Mouse (Mus musculus): ENCODE data around the gene Saal1. TPM values are rescaled to one million over a fixed set of nuclear protein-coding genes. Genes with fewer than 3 reads are reported as not detected.

Gene Saal1
- 10 to 100 TPM; 13.3 to 22.1 TPM for polyA plus RNA-seq (2017; shearing (Covaris generic))

DNA sequence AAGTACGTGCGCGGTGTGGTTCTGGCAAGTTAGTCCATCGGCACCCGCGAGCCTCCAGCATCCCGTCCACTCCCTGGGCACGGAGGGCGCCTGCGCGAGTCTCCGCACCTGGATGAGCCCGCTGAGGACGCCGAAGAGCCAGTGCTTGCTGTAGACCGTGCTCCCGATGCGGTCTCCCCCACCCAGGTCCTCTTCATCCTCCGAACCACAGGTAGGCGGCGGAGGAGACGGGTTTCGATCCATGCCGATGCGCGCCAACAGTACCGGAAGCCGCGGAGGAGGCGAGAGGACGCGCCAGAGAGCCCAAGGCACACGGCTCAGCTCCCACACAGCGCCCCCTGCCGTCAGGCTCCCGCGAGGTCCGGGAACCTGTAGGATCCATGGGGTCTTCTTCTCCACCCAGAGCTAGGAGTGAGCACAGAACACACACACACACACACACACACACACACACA, at the start of gene Saal1:
TSS of gene Saal1 (minus strand) at position 291 of the 455 bp plus-strand sequence.

DNA sequence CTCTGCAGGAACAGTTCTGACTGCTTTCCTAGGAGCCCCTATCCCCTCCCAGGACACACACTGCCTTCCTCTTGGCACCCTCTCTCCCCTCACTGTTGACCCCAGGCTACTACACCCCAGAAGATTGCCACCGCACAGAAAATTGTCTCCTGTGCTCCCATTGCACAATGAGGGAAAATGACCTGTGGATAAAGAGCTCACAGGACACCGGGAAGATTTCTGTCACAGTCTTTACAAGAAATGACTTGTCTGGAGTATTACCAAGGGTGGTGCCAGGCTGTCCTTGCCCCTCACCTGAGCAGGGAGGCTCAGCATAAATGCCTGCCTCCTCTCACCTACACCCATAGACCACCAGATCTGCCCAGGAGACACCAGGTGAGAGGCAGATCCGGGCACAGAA, 41.0 kb upstream of the Saal1 start, which contains the start of gene Saa2:
TSS of gene Saa2 (plus strand) at position 301 of the 400 bp plus-strand sequence.

DNA sequence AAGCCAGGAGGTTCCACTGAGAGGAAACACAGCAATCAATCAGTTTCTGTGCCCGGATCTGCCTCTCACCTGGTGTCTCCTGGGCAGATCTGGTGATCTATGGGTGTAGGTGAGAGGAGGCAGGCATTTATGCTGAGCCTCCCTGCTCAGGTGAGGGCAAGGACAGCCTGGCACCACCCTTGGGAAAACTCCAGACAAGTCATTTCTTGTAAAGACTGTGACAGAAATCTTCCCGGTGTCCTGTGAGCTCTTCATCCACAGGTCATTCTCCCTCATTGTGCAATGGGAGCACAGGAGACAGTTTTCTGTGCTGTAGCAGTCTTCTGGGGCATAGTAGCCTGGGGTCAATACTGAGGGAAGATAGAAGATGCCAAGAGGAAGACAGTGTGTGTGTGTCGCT, 32.4 kb upstream of the Saal1 start, which contains the start of gene Saa1:
TSS of gene Saa1 (minus strand) at position 101 of the 400 bp plus-strand sequence.

DNA sequence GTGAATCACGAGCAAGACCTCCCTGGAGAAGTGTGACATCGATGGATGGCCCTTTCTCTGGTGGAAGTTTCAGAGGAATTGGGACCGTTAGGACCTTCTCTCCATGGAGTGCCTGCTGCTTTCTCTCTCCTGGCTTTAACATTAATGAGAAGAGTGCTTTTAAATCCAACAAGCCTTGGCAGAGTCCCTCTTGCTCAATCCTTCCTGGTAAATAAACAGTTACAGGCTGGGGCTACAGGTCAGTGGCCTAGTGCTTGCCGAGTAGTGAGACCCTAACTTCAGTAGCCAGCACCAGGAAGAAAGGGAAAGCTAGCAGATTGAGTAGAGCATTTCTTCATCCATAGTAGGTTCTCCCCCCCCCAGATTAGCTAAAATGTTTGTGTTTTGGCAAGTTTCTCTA, 22.0 kb upstream of the Saal1 start, which contains the start of gene Saa4:
TSS of gene Saa4 (minus strand) at position 146 of the 400 bp plus-strand sequence.

DNA sequence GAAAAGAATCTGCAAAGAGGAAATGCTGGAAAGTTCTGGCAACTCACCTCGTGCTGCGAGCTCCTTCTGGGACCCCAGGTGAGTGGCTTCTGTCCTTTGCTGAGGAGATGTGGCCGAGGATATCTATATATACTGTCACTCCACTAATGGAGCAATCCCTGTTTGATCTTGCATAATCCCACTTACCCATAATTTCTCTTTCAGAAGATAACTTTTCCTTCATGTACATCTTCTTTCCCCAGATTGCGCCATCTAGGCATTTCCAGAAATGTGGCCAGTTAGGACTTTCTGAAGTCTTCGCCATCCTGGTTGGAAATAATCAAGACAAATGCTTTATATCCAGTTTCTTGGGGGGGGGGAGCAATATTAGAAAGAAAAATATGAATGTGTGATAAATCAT, 5.1 kb upstream of the Saal1 start, which contains the start of gene Saa3:
TSS of gene Saa3 (minus strand) at position 101 of the 400 bp plus-strand sequence.

DNA sequence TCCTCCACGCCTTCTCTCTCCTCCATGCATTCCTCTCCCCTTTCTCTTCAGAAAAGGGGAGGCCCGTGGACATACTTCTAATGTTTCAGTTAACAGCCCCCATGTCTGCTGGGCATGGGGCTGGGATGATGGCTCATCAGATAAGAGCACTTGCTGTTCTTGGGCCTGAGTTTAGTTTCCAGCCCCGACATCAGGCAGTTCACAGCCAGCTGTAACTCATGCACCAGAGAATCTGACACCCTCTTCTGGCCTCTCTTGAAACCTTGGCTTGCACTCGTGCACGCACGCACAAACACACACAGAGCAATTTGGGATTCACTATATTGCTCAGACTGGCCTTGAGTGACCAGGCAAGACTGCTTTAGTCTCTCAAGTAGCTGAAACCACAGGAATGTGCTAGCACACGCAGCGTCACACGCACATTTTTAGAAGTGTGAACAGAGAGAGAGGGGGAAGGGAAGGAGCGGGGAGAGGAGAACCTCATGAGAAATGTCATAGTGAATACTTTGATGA, 38.3 kb downstream of the Saal1 start, which contains the start of gene Tph1:
TSS of gene Tph1 (minus strand) at position 378 of the 513 bp plus-strand sequence.

DNA sequence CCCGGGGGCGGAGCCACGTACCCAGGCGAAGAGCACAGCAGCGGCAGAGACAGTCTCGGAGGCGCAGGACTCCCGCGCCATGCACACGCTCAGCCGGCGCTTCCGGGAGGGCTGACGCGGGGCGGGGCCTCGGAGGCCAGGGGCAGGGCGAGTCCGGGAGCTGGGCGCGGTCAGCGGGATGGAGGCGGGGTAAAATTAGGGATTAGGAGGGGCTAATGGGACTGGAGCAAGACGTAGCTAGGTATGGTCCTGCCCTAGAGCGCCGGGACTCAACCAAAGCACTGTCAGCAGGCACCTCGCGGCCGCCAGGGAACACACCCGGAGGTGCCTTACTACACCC, 70.8 kb downstream of the Saal1 start, which contains the start of gene Sergef:
TSS of gene Sergef (minus strand) at position 116 of the 340 bp plus-strand sequence.

Other genes starting within 250 kb of the Saal1 start
- gene Sergef, start 70.9 kb downstream of the Saal1 start, polyA plus RNA-seq (2017; shearing (Covaris generic)): 10 to 100 TPM; 22.1 to 26.8 TPM
- gene Tph1, start 38.1 kb downstream of the Saal1 start, polyA plus RNA-seq (2017; shearing (Covaris generic)): under 1 TPM in 1 of 2 experiments, not detected in 1; 0.06 TPM
- not detected for gene Saa3, start 5.0 kb upstream of the Saal1 start, polyA plus RNA-seq (2017; shearing (Covaris generic))
- not detected for gene Saa4, start 21.9 kb upstream of the Saal1 start, polyA plus RNA-seq (2017; shearing (Covaris generic))
- gene Saa1, start 32.3 kb upstream of the Saal1 start, polyA plus RNA-seq (2017; shearing (Covaris generic)): 1 to 10 TPM in 1 of 2 experiments, not detected in 1; 1.7 TPM
- gene Saa2, start 41.1 kb upstream of the Saal1 start, polyA plus RNA-seq (2017; shearing (Covaris generic)): under 1 TPM; 0.75 TPM
- gene Hps5, start 85.4 kb upstream of the Saal1 start, polyA plus RNA-seq (2017; shearing (Covaris generic)): 10 to 100 TPM; 34.6 TPM
- gene Gtf2h1, start 85.4 kb upstream of the Saal1 start, polyA plus RNA-seq (2017; shearing (Covaris generic)): 10 to 100 TPM; 49.4 to 58.2 TPM
- 1,000 to 10,000 TPM in 1 of 2 experiments, 100 to 1,000 TPM in 1; 964 to 1,128 TPM for gene Ldha, start 130.8 kb upstream of the Saal1 start, polyA plus RNA-seq (2017; shearing (Covaris generic))
- not detected for gene Ldhc, start 150.5 kb upstream of the Saal1 start, polyA plus RNA-seq (2017; shearing (Covaris generic))
- 100 to 1,000 TPM; 114 to 143 TPM for gene Tsg101, start 209.3 kb upstream of the Saal1 start, polyA plus RNA-seq (2017; shearing (Covaris generic))
- gene Uevld, start 247.8 kb upstream of the Saal1 start, polyA plus RNA-seq (2017; shearing (Covaris generic)): 1 to 10 TPM; 5.2 to 6.3 TPM

Data from inflammation-experienced regulatory T-cells (primary cell).